Mouse (Mus musculus): ENCODE results near the gene Esrra. TPM values are rescaled to one million over a fixed set of nuclear protein-coding genes. Genes with fewer than 3 reads are reported as not detected.

Gene Esrra
- polyA plus RNA-seq, 1 experiment from 2014 or later: 6.2 TPM

DNA sequence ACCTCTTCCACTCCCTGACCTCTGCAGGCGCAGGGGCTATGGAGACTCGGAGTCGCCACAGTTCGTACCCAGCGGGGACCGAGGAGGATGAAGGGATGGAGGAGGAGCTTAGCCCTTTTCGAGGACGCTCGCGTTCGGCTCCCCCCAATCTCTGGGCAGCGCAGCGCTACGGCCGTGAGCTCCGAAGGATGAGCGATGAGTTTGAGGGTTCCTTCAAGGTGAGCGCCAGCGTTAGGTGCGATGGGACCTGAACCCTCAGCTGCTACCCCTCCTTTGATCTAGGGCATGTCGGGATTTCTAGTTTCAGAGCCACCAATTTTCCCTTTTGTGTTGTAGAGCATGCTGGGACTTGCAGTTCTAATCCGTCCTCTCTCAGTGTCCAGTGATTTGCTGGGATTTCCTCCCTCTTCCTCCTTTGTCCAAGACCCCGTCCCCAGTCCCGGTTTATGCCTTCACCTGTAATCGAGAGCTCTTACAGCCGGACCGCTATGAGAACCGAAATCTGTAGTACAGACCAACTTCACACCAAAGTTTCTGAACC is 29.1 kb upstream of the Esrra start:
- peak overlapping the region; percentile 62 for H3K4me3 ChIP-seq
- no peaks in the 10 kb centered on the region for H3K9me3 ChIP-seq (replicated peaks)
- peak overlapping the region; percentile 89 for H3K27ac ChIP-seq
- peak; percentile 77 for DNase-seq (ENCODE audit: low spot score)
- H3K4me1 ChIP-seq: peaks cover 33% of the 10 kb centered on the region
- H3K36me3 ChIP-seq: peaks cover 18% of the 10 kb centered on the region
- H3K27me3 ChIP-seq (ENCODE audit: low read depth, poor library complexity, severe bottlenecking): no peaks in the 10 kb centered on the region
- under 1% methylated on average over 28 of the region's 28 CpGs for WGBS

DNA sequence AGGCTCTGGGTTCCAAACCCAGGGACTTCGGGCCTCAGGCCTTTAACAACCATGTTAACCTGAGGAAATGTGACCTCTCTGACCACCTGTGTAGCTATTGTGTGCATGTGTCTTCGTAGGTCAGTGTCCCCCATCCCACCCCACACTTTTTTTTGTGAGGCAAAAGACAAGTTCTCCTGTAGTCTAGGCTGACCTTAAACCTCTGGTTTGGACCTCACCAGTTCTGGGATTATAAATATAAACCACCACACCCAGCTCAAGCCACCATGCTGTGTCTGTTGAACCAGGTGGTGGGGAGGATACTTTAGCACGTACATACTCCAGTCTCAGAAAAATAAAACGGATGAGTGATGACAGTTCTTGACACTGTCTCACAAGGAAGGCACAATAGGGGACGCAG is 28.3 kb upstream of the Esrra start:
- Histone ChIP-seq H3K27ac (peak overlapping the region; percentile 89), H3K36me3 (peaks cover 12% of the 10 kb centered on the region), H3K4me3 (peak overlapping the region; percentile 62), H3K9me3 (replicated peaks) (no peaks in the 10 kb centered on the region), H3K27me3 (ENCODE audit: low read depth, poor library complexity, severe bottlenecking) (no peaks in the 10 kb centered on the region), H3K4me1 (peaks cover 33% of the 10 kb centered on the region)
- 71% methylated on average over 5 of the region's 5 CpGs for WGBS
- DNase-seq (ENCODE audit: low spot score): no peak

DNA sequence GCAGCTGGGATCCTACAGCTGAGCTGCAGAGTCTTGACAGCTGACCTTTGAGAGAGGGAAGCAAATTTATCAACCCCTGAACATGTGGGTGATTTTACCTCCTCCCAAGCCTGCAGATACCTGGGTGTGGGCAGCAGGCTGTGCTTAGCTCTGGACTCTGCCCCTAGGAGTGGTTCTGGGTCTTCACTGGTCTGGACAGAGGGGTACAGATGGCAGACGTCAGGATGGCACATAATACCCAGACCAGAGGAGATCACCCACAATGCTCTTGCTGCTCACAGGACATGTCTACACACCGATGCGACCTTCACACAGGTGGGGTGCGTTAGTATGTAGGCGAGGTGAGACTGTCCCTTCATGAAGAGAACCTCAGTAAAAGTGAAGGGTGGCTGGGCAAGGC is 27.9 kb upstream of the Esrra start:
- DNase-seq (ENCODE audit: low spot score): no peak
- no peaks in the 10 kb centered on the region for H3K27me3 ChIP-seq (ENCODE audit: low read depth, poor library complexity, severe bottlenecking)
- peaks cover 33% of the 10 kb centered on the region for H3K4me1 ChIP-seq
- peaks cover 9% of the 10 kb centered on the region for H3K36me3 ChIP-seq
- WGBS: 93% methylated on average over 5 of the region's 5 CpGs
- peak overlapping the region; percentile 89; the same call in 1 of the 2 replicates for H3K27ac ChIP-seq
- H3K4me3 ChIP-seq: 0 out of 2 replicates have a peak overlapping the region, but pooled peaks have one; percentile 62
- H3K9me3 ChIP-seq (replicated peaks): no peaks in the 10 kb centered on the region

DNA sequence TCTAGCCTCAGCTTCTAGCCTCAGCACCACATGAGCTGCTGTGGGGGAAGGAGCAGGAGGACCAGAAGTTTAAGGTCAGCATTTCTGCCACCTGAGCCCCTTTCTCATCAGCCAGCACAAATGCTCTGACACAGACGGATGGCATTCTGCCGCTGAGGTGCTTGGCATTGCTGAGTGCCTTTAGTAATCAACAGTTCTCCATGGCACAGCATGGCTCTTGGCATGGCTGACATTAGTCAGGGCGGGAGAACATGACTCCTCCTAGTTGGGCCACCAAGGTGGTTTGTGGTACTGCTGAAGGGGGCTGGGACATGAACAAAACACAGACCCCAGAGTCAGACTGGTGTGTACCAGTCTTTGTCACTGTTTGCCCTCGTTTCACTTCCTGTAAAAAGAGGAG is 26.6 kb upstream of the Esrra start:
- Histone ChIP-seq H3K4me3 (no peak overlapping the region), H3K27me3 (ENCODE audit: low read depth, poor library complexity, severe bottlenecking) (no peaks in the 10 kb centered on the region), H3K27ac (no peak overlapping the region), H3K36me3 (peaks cover 3% of the 10 kb centered on the region), H3K4me1 (peaks cover 27% of the 10 kb centered on the region), H3K9me3 (replicated peaks) (no peaks in the 10 kb centered on the region)
- no peak for DNase-seq (ENCODE audit: low spot score)
- 86% methylated on average over 4 of the region's 4 CpGs for WGBS

DNA sequence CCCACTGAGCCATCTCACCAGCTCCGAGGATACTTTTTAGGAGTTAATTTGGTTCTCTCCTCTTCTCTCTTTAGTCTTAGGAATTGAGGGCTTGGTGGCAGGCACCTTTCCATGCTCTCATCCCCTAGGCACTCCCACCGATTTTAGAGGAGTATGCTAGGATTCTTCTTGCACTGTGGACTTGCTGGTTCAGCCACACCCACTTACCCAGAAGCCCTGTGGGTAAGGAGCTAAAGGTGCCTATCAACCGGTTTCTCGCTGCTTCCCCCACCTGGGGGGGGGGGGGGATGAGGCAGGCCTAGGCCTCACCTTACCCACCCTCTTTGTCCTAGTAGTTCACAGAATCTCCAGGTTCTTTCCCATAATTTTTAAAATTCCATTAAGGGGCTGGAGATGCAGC is 26.1 kb upstream of the Esrra start:
- Histone ChIP-seq H3K9me3 (replicated peaks) (no peaks in the 10 kb centered on the region), H3K27me3 (ENCODE audit: low read depth, poor library complexity, severe bottlenecking) (no peaks in the 10 kb centered on the region), H3K4me3 (no peak overlapping the region), H3K4me1 (peaks cover 27% of the 10 kb centered on the region), H3K27ac (no peak overlapping the region), H3K36me3 (peaks cover 3% of the 10 kb centered on the region)
- no peak for DNase-seq (ENCODE audit: low spot score)
- WGBS: 63% methylated on average over 4 of the region's 4 CpGs

DNA sequence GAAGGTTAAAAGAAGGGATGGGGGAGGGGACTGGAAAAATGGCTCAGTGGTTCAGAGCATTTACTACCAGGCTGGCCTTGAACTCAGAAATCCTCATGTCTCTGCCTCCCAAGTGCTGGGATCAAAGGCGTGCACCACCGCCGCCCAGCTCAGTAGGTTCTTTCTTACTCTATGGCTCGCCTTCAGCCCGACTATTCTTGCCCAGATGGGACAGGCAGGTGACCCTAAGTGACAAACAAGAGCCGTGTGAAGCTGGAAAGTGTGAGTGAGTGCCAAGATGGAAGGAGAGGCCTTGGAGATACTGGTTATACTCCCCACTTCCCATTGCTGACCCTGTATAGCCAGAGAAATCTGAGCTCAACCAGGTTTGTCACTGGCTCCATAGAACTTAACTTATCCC is 22.1 kb upstream of the Esrra start:
- DNase-seq (ENCODE audit: low spot score): no peak
- H3K36me3 ChIP-seq: peaks cover 3% of the 10 kb centered on the region
- H3K4me1 ChIP-seq: peaks cover 25% of the 10 kb centered on the region
- 91% methylated on average over 6 of the region's 6 CpGs for WGBS
- H3K9me3 ChIP-seq (replicated peaks): no peaks in the 10 kb centered on the region
- no peak overlapping the region for H3K27ac ChIP-seq
- peaks cover 18% of the 10 kb centered on the region; the same call in 1 of the 2 replicates for H3K27me3 ChIP-seq (ENCODE audit: low read depth, poor library complexity, severe bottlenecking)
- no peak overlapping the region for H3K4me3 ChIP-seq

DNA sequence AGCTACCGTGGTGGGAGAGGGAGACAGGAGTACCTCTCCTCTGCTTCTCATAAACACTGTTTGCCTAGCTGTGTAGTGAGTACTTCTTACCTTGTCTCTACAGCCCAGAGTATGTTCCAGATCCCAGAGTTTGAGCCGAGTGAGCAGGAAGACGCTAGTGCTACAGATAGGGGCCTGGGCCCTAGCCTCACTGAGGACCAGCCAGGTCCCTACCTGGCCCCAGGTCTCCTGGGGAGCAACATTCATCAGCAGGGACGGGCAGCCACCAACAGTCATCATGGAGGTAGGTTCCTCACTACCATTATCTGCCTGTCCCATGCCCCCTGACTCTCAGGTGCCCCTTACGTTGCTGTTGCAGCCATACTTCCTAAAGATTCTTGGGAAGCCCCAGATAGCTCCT is 21.2 kb upstream of the Esrra start:
- H3K4me3 ChIP-seq: peak overlapping the region; percentile 86
- WGBS: 27% methylated on average over 5 of the region's 5 CpGs
- H3K36me3 ChIP-seq: peaks cover 3% of the 10 kb centered on the region
- peak overlapping the region; percentile 92 for H3K27ac ChIP-seq
- H3K27me3 ChIP-seq (ENCODE audit: low read depth, poor library complexity, severe bottlenecking): peaks cover 27% of the 10 kb centered on the region
- no peak for DNase-seq (ENCODE audit: low spot score)
- H3K9me3 ChIP-seq (replicated peaks): no peaks in the 10 kb centered on the region
- peaks cover 25% of the 10 kb centered on the region for H3K4me1 ChIP-seq

DNA sequence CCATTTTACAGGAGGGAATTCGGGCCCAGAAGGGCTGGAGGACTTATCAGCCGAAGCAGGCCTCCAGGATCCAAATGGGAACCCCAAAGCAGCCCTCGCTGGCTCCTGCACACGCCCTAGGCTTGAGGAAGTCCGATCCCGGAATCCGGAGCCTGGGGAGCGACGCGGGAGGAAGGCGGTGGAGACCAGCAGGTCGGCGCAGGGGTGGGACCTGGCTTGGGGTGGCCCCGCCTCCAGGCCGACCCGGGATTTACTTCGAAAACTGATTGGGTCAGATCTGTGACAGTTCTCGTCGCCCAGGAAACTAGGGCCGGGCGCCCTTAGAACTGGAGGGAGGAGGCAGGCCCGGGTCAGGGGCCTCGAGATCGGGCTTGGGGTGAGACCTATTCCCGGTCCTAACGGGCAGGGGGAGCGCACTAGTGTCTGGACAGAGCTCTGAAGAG is 20.7 kb upstream of the Esrra start, which contains the start of gene Gpr137:
Gene Gpr137, minus strand, starts transcription at position 232 of the 443 bp plus-strand sequence.
- 0% methylated on average over 27 of the region's 27 CpGs for WGBS
- Histone ChIP-seq H3K9me3 (replicated peaks) (no peaks in the 10 kb centered on the region), H3K4me3 (peak within 1 kb of the TSS; percentile 86), H3K4me1 (peaks cover 25% of the 10 kb centered on the region), H3K27ac (peak within 1 kb of the TSS; percentile 92), H3K27me3 (ENCODE audit: low read depth, poor library complexity, severe bottlenecking) (peaks cover 28% of the 10 kb centered on the region), H3K36me3 (peaks cover 3% of the 10 kb centered on the region)
- peak; percentile 89 for DNase-seq (ENCODE audit: low spot score)

DNA sequence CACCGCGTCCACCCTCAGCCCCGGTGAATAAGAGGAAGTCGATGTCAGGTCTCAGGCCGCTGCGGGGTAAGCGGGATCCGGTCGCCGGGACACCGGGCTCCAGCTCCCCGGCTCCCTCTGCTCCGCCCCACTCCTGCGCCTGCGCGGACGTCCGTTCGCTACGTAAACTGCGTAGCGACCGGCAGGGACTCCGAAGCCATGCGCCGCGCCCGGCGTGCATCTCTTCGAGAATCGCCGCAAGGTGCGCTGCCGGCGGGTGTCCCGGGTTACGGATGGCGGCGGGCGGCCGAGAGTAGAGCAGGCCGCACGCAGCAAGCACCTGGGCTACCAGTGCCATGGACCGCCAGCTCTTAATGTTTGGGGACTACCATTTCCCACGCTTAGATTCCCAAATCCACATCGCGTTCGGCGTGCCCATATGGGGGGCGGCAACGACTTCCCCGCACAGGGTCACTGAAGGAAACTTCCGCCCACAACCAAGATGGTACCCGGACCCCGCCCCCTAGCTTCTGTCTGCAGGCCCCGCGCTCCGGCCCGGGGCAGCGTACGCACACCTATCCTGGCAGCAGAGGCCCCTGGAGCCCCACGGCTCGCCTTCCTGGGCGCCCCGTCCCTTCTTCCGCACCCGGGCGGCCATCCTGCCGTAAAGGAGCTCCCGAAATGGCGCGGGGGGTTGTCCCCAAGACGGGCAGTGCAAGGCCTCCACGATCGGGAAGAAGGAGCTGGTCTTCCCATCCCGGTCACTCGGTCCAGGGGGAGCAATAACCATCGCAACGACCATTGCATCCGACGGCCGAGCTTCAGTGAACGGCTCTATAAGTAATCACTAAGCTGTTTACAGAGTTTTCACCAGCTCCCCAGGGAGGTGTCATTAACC is 20.0 kb upstream of the Esrra start, which contains the start of gene Bad:
Gene Bad, plus strand, starts transcription at position 490 of the 877 bp plus-strand sequence.
- Histone ChIP-seq H3K27ac (peak within 1 kb of the TSS; percentile 92), H3K36me3 (peaks cover 3% of the 10 kb centered on the region), H3K4me1 (peaks cover 25% of the 10 kb centered on the region), H3K9me3 (replicated peaks) (no peaks in the 10 kb centered on the region), H3K27me3 (ENCODE audit: low read depth, poor library complexity, severe bottlenecking) (peaks cover 31% of the 10 kb centered on the region), H3K4me3 (peak within 1 kb of the TSS; percentile 86)
- under 1% methylated on average over 83 of the region's 83 CpGs for WGBS
- DNase-seq (ENCODE audit: low spot score): peak; percentile 98

DNA sequence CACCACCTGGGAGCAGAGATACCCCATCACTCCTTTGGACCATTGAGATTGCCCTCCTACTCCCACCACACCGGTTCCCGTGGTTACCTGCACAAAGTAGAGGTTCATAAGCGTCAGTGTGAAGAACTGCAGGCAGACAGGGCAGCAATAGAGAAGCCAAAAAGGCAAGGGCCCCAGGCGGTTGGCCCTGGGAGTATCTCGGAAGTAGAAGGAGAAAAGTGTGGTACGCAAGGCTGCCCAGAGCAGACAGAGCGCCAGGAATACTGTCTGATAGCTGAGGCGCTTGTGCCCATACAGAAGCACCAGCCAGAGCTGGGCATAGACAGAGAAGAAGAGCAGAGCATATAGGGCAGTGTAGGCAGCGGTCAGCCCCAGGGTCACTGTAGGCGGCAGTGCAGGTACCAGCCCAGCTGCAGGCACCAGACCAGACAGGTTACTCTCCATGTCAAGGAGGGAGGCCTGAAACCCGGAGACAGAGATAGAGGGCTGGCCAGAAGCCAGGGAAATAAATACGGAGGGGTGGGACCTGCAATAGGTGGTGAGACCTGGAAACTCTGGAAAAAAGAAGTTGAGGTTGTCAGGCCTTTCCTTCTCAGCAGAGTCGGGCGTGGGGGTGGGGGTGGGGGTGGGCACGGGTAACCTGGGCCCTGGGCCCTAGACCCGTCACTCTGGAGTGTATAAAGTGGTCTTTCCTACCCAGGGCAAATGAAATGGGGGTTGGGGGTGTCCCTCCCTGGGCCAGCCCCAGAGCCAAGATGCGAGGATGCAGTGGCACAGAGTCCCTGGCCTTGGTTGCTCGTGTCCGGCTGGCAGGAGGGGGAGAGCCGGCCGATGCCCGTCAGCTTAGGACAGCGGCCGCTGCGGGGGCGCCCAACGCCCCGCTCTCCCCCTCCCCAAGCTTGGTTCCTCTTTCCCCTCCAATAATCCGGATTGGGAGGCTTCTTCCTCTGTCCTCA is 19.1 kb upstream of the Esrra start:
- H3K4me1 ChIP-seq: peaks cover 25% of the 10 kb centered on the region
- WGBS: 22% methylated on average over 29 of the region's 29 CpGs

DNA sequence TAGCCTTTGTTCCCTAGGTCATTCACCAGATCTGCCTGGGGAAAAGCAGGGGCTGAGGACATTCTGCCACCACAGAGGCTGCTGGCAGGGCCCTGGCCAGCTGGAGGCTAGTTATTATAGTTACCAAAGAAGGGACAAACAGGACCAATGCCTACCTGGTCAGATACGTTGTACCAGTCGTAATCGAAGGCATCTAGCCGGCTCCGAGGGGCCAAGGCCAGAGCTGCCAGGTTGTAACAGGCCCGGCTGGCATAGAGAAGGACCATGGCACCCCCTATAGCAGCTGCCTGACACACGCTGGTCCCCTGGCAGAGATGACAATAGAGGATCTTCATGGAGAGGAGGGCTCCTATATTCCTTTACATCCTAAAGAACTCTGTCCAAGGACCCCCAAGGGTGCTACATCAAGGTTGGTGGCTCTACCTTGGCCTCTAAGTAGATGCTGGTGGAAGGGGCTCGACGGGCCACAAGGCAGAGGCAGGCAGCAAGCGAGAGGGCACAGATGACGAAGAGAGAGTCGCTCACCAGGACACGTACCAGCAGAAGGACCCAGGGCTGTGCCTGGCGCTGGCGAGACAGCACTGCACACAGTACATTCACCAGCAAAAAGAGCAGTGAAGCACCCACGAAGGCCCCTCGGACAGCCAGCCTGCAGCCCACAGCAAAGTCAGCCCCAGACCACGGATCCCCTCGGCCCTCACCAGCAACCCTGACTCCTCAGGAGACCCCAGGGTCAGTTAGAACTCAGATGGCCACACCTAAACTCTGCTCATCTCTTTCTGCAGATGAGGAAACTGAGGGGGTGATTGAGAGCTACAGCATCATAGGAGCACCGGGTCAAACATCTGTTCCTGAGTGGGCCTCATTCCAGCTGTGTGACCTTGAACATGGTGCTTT is 17.7 kb upstream of the Esrra start:
- Histone ChIP-seq H3K27ac (no peak overlapping the region), H3K27me3 (ENCODE audit: low read depth, poor library complexity, severe bottlenecking) (peaks cover 53% of the 10 kb centered on the region), H3K4me3 (0 out of 2 replicates have a peak overlapping the region, but pooled peaks have one; percentile 11), H3K4me1 (peaks cover 25% of the 10 kb centered on the region), H3K36me3 (no peaks in the 10 kb centered on the region), H3K9me3 (replicated peaks) (no peaks in the 10 kb centered on the region)
- 90% methylated on average over 20 of the region's 20 CpGs for WGBS
- no peak for DNase-seq (ENCODE audit: low spot score)

More for the DNA sequence above, 19.1 kb upstream of the Esrra start:
- peak overlapping the region; percentile 92 for H3K27ac ChIP-seq
- no peaks in the 10 kb centered on the region for H3K9me3 ChIP-seq (replicated peaks)
- peaks cover 40% of the 10 kb centered on the region for H3K27me3 ChIP-seq (ENCODE audit: low read depth, poor library complexity, severe bottlenecking)
- peaks cover 3% of the 10 kb centered on the region for H3K36me3 ChIP-seq
- no peak for DNase-seq (ENCODE audit: low spot score)
- H3K4me3 ChIP-seq: peak overlapping the region; percentile 86
